Mouse (Mus musculus): Measurements from ENCODE around the gene Tedc2.

The Tedc2 gene

DNA sequence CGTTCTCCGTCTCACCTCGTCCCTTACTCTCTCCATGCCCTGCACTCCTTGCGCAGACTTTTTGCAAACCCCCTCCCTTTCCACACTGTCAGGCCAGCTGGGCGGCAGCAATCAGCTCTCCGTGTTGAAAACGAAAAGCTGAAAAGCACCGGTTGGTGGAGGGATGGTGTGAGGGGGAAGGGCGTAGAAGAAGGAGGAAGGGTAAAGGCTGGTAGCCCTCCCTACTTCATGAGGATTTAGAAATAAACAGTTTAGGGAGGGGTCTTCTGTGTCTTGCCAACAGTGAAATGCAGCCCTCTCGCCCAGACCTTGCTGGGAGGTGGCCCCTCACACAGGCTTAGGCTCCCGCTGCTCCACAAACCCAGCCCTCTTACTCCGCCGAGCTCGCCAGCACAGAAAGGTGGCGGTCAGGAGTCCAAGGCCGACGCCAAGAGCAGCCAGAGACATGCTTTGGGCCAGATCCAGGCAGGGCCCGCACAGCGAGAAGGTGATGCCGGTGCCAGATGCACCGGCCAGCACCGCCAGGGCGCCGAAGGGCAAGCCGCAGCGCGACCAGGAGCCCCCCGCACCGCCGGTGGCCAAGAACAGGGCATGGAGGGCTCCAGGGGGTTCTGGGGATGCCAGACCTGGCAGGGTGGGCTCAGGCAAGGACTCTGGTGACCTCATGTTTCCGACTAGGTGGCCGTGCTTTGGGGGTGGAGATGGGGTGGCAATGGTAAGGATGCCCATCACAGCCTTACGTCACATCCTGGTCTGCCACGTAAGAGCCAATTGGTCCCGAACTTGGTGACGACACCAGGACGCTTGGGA is 8.8 kb downstream of the Tedc2 start:
- peak; percentile 78 for DNase-seq

DNA sequence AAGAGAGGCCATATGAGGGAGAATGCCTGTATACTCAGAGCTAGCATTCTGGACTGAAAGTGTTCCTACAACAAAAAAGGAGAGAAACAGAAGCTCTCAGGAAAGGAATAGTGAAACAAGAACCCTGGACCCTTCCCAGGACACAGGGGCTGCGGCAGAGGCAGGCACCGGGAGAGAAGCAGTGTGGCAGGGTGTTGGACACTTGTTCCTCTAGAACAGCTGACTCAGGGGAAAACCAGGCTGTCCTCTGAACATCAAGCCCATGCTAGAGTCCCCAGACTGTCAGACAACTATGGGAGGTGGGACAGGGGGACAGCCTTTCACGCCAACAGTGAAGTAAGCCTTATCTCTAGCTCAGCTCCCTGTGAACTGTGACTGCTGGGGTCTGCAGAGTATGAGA is 10.1 kb downstream of the Tedc2 start:
- DNase-seq, result peak; percentile 25

DNA sequence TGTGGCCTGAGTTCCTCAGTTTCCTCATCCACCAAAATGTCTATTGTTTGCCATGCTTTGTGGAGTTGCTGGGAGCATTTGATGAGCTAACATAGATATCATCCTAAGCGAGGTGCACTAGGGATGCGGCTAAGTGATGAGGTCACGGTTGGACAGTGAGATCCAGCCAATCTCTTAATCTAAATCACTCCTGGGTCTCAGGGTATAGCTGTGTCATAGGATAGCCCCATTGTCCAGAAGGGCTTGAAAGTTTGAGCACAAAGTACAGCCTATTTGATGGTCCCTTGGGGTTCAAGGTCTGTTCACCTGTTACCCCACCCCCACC is 10.8 kb downstream of the Tedc2 start:
- DNase-seq, result no peak

DNA sequence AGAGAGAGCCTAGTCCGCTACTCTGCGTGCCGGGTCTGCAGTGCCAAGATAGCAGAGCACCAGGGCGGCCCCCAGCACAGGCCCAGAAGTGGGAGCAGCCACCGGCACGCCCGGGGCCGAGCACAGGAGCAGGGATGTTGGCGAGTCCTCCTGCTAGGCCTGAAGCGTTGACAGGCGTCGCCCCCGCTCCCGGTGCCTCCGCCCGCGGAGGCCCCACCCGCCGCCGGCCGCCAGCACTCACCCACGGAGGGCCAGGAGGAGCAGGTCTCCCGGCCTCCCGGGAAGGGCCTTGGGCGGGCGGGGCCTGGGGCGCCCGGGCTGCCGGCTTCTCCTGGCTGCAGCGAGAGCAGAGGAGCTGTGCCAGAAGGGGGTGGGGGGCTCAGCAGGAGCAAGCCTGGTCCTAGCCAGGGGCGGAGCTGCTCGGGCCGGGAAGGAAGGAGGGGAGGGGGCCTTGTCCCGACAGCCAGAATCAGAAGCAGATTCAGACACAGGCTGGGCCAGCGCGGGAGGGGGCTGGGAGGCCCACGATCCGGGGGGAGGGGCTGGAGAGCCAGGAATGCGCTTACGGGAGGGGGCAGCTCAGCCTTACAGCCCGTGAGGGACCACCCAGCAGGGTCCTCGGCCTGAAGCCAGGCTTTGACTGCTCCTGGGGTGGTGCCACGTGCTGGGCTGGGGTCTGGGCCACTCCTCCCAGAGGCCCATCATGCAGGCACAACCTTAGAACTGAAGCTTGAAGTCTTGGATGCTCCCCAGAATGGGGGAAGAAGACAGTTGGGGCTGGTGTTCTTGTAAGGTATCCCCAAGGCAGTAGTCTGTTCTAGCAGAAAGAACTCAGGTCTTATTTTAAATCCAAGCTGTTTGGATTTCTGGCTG is 11.4 kb downstream of the Tedc2 start, which contains the start of gene Ntn3:
TSS of gene Ntn3 (minus strand) at position 489 of the 873 bp plus-strand sequence.
- DNase-seq, result no peak

DNA sequence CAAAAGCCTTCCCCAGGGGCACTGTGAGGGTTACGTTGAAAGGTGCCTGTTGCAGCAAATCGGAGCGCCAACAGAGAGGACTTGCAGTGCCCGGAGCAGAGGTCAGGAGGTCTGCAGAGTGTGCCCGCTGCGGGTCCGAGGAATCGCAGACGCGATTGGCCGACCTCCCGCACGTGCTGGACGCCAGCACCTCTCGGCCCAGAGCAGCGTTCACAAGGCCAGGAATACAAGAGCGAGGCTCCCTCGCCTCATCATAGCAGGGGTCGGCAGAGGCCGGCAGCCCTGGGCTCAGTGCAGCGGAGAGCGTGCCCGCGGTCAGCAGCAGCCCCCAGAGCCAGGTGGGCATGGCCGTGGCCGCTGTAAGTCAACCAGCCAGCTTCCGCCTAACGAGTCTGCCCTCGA is 12.0 kb downstream of the Tedc2 start:
- no peak for DNase-seq

DNA sequence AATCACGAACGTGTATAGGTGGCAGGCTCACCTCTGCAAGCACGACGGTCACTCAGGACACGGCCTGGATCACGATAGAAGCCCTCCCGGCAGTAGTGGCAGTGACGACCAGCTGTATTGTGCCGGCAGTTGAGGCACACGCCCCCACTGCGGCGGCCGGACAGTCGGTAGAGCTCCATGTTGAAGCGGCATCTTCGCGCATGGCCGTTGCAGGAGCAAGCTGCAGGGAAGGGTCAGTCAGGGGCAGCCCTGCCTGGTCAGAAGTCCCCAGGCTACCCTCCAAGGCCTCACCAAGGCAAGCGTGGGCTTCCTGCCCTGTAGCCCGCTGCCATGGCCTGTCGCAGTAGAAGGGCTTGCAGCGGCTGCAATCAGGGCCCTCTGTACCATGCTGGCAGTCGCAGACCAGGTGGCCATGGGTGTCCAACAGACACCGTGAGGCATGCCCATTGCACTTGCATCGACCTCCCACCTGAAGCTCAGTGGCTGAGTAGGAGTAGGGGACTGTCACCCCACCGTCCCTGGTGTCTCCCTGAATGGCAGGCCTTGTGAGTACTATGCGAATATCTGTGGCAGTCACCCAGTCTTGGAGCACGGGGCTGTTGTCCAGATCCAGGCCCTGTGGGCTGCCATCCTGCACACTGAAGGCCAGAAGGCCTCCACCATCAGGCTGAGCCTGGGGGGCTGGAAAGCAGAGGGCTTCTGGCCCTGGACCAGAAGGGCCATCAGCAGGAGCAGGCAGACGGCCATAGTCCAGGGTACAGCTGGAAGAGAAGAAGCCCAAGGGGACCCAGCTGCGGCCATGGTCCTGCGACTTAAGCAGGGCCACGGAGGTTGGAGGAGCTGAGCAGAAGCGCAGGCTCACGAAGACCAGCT is 12.6 kb downstream of the Tedc2 start:
- DNase-seq, result no peak

DNA sequence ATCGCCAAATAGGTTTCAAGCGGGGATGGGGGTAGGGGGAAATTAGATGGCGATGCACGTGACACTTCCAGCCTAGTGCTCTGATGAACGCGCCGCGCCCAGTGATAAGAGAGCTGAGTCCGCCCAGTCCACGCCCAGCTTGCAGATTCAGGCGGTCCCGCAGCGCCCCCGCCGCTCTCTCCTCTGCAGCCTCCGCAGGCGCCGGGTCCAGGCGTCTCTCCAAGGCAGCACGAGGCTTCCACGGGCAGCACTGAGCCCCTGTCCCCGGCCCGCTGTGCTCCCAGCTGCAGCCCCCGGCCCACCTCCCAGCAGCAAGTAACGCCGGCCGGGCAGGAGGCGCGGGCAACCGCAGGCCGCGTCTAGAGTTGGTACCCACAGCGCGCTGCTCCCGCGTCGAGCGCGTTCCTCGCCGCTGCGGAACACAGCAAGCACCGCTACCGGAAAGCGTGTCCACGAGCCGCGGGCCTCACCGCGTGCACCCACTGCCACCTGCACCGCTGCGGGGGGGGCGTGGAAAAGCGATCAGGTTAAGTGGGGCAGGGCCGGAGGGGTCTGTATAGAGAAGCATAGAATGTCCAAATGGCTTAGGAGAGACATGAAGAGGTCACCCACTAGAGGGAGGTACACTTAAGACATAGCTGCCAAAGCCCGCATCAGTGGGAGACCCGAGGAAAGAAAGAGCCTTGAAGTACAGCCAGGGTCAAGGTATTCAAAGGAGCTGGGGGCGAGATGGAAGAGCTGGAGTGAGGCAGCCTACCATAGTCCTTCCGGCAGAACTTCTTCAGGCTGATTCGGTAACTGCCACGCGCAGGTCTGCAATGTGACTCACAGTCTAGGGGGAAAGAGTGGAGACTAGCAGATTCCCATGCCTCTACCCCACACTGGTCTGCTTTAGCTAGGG is 13.9 kb downstream of the Tedc2 start:
- peak; percentile 63 for DNase-seq

DNA sequence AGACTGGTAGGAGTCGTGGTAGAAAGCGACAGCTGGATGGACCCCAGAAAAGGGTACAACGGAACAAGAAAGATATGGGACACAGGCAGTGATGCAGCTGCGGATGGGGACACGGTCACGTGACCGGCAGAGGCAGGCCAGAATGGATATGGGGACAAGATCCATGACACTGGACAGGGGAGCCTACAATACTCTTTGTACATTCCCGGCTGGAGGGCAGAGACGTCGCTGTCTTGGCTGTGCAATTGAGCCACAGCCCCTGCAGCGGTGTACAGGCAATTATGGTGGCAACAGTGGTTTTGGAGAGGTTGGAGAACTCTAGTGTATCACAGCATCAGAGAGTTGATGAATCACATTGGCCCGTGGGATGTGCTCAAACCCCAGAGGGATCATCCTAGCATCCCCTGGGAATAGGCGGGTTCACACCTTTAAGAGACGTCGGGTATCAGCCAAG is 14.7 kb downstream of the Tedc2 start:
- DNase-seq, result no peak

DNA sequence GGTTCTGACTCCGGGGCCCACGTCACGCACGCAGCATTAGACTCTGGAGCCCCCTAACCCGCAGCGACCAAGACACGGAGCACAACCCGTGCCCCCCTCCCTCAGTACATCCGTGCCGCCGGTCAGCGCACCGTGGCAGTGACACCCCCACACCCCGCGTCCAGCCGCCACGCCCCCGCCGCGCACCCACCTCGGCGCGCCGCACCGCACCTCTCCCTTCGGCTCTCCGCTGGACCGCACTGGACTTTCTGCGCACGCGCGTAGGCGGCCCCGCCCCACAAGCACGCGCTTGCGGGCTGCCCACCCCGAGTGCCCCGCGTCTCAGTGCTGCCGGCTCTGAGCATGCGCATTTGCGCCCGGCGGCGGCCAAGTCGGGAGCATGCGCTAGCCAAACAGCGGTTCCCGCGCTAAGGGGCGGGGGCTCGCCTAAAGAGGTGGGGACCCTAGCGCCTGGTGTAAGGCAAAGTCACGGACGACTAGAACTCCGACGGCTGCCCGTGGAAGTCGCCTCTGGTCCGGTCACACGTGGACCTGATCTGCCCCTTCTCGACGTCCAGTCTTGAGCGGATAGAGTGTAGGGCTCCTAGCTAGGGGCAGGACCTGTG is 15.3 kb downstream of the Tedc2 start, which contains the start of gene Tbc1d24:
TSS of gene Tbc1d24 (minus strand) at position 279 of the 605 bp plus-strand sequence.
- DNase-seq, result peak; percentile 95

DNA sequence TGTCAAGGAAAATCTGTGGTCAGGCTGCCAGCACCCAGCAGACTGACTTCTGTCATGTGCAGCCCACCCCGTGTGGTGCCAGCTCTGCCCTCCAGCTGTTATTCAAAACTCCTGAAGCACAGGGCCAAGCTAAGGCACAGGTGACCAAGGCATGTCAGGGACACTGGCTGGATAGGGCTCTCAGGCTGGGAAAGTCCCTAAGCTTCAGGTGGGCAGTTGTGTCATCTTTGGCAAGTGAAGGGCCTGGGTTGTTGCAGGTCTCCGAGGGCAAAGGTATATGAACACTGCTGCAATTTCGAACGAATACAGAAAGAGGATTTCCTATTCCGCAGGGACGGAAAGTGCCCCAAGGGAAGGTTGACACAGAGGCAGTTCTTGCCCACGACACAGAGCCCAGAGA is 15.8 kb downstream of the Tedc2 start:
- no peak for DNase-seq

DNA sequence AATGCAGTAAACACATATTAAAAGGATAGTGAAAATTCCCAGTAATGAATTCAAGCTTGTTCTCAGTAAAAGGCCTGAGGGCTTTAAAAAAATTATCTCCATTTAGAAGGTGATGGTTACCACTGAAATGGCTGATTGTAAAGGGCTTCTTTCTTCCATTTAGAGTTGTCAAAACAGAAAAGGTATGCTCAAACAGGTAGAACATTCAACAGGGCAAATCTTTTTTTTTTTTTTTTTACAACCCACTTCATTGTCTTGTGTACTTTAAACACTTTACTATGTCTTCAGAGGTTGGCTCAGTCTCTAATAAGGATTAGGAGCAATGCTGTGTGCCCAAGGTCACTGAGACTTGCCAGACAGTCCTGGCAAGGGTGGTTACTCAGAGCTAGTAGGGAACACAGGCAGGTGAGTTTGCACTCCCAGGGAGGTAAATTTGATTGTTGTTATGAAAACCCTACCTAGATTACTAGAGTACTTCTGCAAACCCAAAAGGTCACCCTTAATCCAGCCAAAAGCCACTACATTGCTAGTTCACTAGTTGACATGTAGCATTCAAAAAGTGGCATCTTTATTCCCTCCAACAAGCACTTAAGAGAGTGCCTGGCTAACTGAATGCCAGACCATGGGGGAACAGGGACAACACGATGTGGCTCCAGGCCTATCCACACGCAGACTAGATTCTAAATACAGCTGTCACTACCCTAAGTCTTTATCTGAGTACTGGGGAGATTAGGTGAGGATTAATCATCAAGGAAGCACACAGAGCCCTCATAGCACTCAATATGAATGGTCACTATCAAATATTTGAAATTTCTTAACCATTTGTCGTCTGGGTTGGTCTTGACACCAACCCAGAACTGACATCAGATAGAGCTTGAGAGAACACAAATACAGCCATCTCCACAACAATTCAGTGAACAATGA is 16.8 kb downstream of the Tedc2 start:
- no peak for DNase-seq

DNA sequence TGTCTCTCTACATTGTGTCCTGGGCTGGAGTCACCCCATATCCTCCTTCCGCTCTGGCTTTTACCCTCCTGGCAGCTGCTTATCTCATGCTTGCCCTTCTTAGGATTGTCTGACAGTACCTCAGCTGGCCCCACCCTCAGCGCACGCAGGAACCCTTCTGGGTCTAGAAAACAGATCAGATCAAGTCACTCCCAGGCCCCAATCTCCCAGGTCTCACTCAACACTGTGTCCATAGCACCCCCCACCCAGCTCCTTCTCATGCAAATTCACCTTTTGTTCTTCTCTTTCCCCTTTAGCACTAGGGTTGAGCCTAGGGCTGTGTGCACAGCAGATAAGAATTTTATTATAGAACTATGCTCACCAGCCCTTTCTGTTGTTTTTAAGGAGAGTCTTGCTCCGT is 17.6 kb downstream of the Tedc2 start:
- no peak for DNase-seq

DNA sequence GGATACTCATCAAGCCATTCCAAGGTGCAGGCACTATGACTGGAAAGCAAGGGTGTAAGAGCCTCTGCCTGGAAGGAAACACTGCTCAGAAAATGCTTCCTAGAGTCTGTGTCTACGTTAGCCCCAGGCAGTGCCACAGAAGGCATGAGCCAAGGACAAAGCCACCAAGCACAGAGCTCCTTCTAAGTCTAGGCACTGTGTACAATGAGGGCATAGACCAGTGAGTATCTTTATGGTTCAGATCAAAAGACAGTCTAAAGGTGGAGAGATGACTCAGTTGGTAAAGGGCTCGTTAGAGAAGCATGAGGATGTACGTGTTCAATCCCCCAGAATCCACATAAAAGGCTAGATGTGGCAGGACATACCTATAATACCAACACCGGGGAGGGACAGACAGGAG is 19.6 kb downstream of the Tedc2 start:
- DNase-seq, result no peak

DNA sequence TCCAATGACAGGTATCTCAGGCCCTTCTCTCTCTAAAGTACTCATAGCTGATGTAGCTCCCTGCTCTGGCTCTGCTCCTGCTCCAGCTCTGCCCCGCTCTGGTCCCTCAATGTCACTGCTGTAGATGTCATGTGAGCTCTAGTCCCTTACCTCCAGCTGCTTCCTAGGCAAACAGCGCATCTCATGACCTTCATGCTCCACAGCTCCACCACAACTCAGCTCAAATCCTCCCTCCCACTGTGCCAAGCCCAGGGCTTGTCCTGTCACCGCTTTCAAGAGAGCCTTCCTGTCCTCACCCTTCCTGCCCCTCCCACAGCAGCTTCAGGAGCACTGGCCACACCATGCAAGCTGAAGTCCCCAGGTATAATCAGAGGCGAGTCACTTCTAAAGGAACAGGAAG is 20.9 kb downstream of the Tedc2 start:
- DNase-seq, result no peak

DNA sequence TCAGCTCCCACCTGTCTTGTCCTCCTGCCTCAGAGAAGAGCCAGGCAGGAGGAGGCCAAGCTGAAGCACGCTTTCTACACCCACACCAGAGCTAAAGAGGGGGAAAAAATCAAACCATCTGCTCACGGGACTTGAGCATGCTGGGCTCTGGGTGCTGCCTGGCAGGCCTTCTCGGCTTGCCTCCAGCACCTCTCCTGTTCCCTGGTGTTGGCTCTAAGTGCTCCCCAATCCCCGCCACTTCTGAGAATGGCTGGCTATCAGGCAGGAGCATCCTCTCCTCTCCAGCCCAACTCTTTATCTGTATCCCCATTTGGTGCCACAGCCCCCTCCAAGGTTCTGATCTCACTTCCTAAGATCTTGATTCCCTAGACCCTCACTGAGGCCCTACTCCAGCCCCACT is 21.4 kb downstream of the Tedc2 start:
- peak; percentile 55 for DNase-seq

DNA sequence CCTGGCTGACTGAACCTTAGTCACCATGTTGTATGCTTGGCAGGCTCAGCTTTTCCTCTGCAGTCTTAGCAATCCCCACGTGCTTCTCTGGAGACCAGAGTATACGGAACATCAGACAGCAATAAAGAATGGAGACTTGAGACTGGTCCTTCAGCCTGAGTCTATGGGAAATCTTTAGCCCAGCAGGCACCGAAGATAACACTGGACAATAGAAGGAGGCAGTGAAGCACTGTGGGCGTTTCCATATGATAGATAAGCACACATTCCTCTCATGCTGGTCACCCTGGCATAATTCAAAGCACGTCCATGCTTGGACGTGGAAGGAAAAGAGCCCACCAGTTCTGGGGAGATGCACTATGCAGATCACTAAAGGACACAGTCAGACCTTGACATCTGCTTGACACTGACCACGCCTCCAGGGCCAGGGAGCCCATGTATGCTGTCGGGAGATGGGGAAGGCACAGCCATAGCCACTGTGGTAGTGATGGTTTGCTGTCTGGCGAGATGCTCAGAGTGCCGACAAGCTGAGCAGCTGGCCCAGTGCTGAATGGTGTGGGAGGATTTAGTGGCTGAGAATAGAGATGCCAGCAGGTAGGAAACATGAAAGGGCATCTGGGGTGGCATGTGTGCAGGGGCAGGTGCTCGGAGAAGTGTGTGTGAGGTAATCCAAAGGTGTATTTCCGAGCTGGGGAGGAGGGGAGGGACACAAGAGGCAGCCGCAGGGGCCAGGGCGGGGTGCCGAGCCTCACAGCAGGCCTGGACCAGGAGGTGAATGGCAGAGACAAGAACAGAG is 23.4 kb downstream of the Tedc2 start:
- DNase-seq, result no peak

DNA sequence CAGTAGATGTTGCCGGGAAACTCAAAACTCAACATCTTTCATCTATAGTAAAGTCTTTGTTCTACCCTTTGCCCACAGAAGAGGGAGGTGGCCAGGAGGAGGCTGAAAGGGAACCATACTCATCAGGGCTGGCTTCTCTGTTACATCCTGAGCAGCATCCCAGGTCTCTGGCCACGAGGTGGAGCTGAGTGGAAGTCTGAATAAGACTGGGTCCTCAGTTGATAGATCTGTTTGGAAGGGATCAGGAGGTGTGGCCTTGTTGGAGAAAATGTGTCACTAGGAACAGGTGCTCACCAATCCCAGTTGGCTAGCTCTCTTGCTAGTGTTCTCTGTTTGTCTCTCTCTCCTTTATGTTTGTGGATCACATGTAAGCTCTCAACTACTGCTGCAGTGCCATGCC is 25.3 kb downstream of the Tedc2 start:
- no peak for DNase-seq

DNA sequence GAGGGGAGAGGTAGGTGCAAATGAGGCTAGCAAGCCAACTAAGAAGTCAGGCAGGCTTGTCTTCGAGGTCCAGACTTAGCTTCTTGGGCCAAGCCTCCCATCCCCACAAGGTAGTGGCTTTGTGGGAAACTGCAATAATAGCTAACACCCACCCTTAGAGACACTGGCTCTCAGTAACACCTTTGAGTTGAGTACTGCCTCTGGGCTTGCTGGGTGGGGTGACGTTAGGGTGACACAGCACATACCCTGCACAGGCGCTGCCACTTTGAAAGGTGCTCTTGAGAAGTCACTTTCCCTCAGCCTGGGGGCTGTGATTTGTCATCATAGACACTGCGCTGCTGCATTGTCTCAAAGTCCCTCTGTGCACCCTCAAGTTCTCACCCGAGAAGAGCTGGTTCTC is 26.9 kb downstream of the Tedc2 start:
- no peak for DNase-seq

DNA sequence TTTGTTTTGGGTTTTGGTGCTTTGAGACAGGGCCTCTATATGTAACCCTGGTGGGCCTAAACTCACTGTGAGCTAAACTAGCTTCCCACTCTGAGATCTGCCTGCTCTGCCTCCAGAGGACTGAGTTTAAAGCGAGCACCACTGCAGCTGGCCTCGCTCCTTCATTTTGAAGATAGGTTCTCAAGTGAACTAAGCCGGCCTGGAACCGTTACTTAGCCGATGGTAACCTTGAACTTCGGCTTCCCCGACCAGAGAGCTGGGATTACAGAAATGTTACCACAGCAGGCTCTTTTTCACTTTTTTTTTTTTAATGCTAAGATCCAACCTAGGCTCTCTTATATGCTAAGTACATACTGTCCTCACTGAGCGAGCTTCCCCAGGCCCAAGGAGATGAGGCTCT is 27.4 kb downstream of the Tedc2 start:
- DNase-seq, result no peak

DNA sequence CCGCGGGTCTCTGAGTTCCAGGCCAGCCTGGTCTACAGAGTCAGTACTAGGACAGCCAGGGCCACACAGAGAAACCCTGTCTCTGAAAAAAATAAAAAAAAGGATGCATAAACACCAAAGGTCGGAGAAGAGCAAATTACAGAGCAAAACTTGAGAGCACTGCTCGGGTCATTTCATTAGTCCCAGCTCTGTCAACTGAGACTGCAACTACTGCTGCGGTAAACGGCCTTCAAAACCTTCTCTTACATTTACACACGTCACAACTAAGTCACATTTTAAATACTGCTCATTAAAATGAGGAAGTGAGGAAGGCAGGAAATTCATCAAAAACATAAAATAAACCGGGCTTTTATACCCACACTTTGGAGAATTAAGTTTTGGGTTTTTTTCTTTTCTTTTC is 27.8 kb downstream of the Tedc2 start:
- DNase-seq, result no peak
